Mouse (Mus musculus) gonadal fat pad, adult 2 months (tissue): ENCODE measurements around the gene Gamt. TPM values are rescaled to one million over a fixed set of nuclear protein-coding genes. Genes with fewer than 3 reads are reported as not detected.
"Not testable (repeated sequence)": the region's sequence is repeated elsewhere in the genome, so short reads cannot be mapped to it uniquely, and the experiment has no call there.

ENCODE experiments used
- DNase-seq: peaks from one replicate; pipeline ENCODE4 v3.0.0-alpha.2; 2012; ENCODE audit warnings: low read depth
- polyA plus RNA-seq: library from polyadenylated mRNA; depleted of rRNA; stranded (reverse); fragments of >200 nt; gene quantifications from 2 replicates; pipeline ENCODE4 v1.2.3, GENCODE M21; 2012; rRNA removed

Gene Gamt
- polyA plus RNA-seq, 1 experiment: 252 TPM

GRCm38 (mm10) chr10:80227877-80228775 lies 32.7 kb downstream of the Gamt start:
- no peak for DNase-seq

GRCm38 (mm10) chr10:80227166-80227539 lies 33.7 kb downstream of the Gamt start:
- DNase-seq: no peak

GRCm38 (mm10) chr10:80226416-80227165 lies 34.2 kb downstream of the Gamt start, which contains the start of gene Mum1:
TSS of gene Mum1 (plus strand) at chr10:80226434.
- DNase-seq: peak; percentile 62

GRCm38 (mm10) chr10:80226071-80226415 lies 34.8 kb downstream of the Gamt start:
- DNase-seq: no peak

- not testable (repeated sequence) for DNase-seq
Measured at GRCm38 (mm10) chr10:80223137-80223536, 37.7 kb downstream of the Gamt start.

- DNase-seq: no peak
Measured at GRCm38 (mm10) chr10:80220676-80221075, 40.1 kb downstream of the Gamt start.

- no peak for DNase-seq
Measured at GRCm38 (mm10) chr10:80215048-80215772, 45.6 kb downstream of the Gamt start.

GRCm38 (mm10) chr10:80211547-80212103 lies 49.2 kb downstream of the Gamt start:
- DNase-seq: not testable (repeated sequence)

GRCm38 (mm10) chr10:80208841-80209371 lies 51.9 kb downstream of the Gamt start:
- no peak for DNase-seq

- no peak for DNase-seq
Measured at GRCm38 (mm10) chr10:80208248-80208647, 52.6 kb downstream of the Gamt start.

Other genes with a start within 250 kb of the Gamt start
- 16.4 and 20.1 TPM in 2 replicates for gene Arhgap45, start 244.4 kb downstream of the Gamt start, polyA plus RNA-seq
- 152 and 167 TPM in 2 replicates for gene Polr2e, start 221.2 kb downstream of the Gamt start, polyA plus RNA-seq
- gene Gpx4, start 213.8 kb downstream of the Gamt start, polyA plus RNA-seq: 721 and 1,178 TPM in 2 replicates
- 32.3 and 38.6 TPM in 2 replicates for gene Sbno2, start 155.4 kb downstream of the Gamt start, polyA plus RNA-seq
- 108 TPM in 2 replicates for gene Stk11, start 145.2 kb downstream of the Gamt start, polyA plus RNA-seq
- 561 and 619 TPM in 2 replicates for gene Atp5d, start 122.4 kb downstream of the Gamt start, polyA plus RNA-seq
- gene Cbarp, start 120.2 kb downstream of the Gamt start, polyA plus RNA-seq: 32.6 and 47.3 TPM in 2 replicates
- 35.1 and 46.4 TPM in 2 replicates for gene Midn, start 112.7 kb downstream of the Gamt start, polyA plus RNA-seq
- 159 and 198 TPM in 2 replicates for gene Cirbp, start 95.0 kb downstream of the Gamt start, polyA plus RNA-seq
- gene 1600002K03Rik, start 88.1 kb downstream of the Gamt start, polyA plus RNA-seq: 9.3 and 13.7 TPM in 2 replicates
- gene Efna2, start 81.5 kb downstream of the Gamt start, polyA plus RNA-seq: 3.2 and 4.0 TPM in 2 replicates
- gene Mum1, start 34.6 kb downstream of the Gamt start, polyA plus RNA-seq: 52.5 and 54.1 TPM in 2 replicates
- 335 and 336 TPM in 2 replicates for gene Ndufs7, start 11.9 kb downstream of the Gamt start, polyA plus RNA-seq
- gene Dazap1, start 474 bp upstream of the Gamt start, polyA plus RNA-seq: 43.5 and 68.3 TPM in 2 replicates
- gene Rps15, start 31.4 kb upstream of the Gamt start, polyA plus RNA-seq: 1,514 and 1,586 TPM in 2 replicates
- gene Apc2, start 35.0 kb upstream of the Gamt start, polyA plus RNA-seq: 1.4 and 1.5 TPM in 2 replicates
- 55.9 and 62.7 TPM in 2 replicates for gene 2310011J03Rik, start 59.5 kb upstream of the Gamt start, polyA plus RNA-seq
- gene Pcsk4, start 68.5 kb upstream of the Gamt start, polyA plus RNA-seq: 10.4 and 10.6 TPM in 2 replicates
- 28.7 and 51.2 TPM in 2 replicates for gene Reep6, start 68.9 kb upstream of the Gamt start, polyA plus RNA-seq
- 11.2 and 18.2 TPM in 2 replicates for gene Adamtsl5, start 87.4 kb upstream of the Gamt start, polyA plus RNA-seq
- gene Plk5, start 95.4 kb upstream of the Gamt start, polyA plus RNA-seq: 0.57 and 0.93 TPM in 2 replicates
- 13.3 and 19.1 TPM in 2 replicates for gene Mex3d, start 126.6 kb upstream of the Gamt start, polyA plus RNA-seq
- 145 and 160 TPM in 2 replicates for gene Mbd3, start 138.5 kb upstream of the Gamt start, polyA plus RNA-seq
- 1,967 and 2,574 TPM in 2 replicates for gene Uqcr11, start 145.8 kb upstream of the Gamt start, polyA plus RNA-seq
- 56.8 and 63.8 TPM in 2 replicates for gene Tcf3, start 172.6 kb upstream of the Gamt start, polyA plus RNA-seq
- gene Onecut3, start 233.8 kb upstream of the Gamt start, polyA plus RNA-seq: not detected in 2 replicates